ENCODE assay signal across 9 mouse cellular contexts in genomic region chr6:143114556-143114955, GRCm38 (mm10). TPM values are rescaled to one million over a fixed set of nuclear protein-coding genes. Genes with fewer than 3 reads are reported as not detected.
DNase-seq lines count a peak whose midpoint lies in the region; ATAC-seq and TF ChIP-seq lines count a peak whose summit lies in the region.
"Had no signal": no experiment of that assay in that cellular context is flagged by ENCODE, and none has a peak within 500 bp of the region (broad histone marks: within the 10 kb centered on the region; RNA-seq: fewer than 3 reads in every experiment).

No protein-coding gene starts in this region.

- H3K4me2 ChIP-seq in midbrain, embryonic 11.5 days = no peak overlapping the region
- no peak overlapping the region for H3K4me2 ChIP-seq in lung, postnatal 0 days (replicated peaks; ENCODE audit: low read depth, low read length)
- H3K4me2 ChIP-seq in forebrain, embryonic 16.5 days (ENCODE audit: low read length) = no peak overlapping the region
- H3K4me2 ChIP-seq: limb, embryonic 13.5 days had no signal

- no peak for TF ChIP-seq POLR2A in cortical plate, adult 2 months (IDR thresholded peaks at IDR 0.05; ENCODE audit: extremely low read depth, insufficient read depth, low read length)
- no peak for TF ChIP-seq POLR2A in thymus, adult 2 months (IDR thresholded peaks at IDR 0.05; ENCODE audit: control insufficient read depth, extremely low read depth, insufficient read depth, low read length, poor library complexity)

- no peak overlapping the region for H3K27ac ChIP-seq in midbrain, embryonic 11.5 days (ENCODE audit: low read depth, low read length)
- no peak overlapping the region for H3K27ac ChIP-seq in midbrain, embryonic 10.5 days (replicated peaks)
- no peak overlapping the region for H3K27ac ChIP-seq in cortical plate, adult 2 months (ENCODE audit: insufficient read depth, low read length)
- H3K27ac ChIP-seq in lung, postnatal 0 days (ENCODE audit: low read length) = no peak overlapping the region
- H3K27ac ChIP-seq in thymus, adult 2 months (ENCODE audit: control insufficient read depth, insufficient read depth, low read length) = peak overlapping the region; percentile 95
- no peak overlapping the region for H3K27ac ChIP-seq in forebrain, embryonic 16.5 days (ENCODE audit: low read length)
- H3K27ac ChIP-seq: limb, embryonic 13.5 days had no signal

- no peaks in the 10 kb centered on the region for H3K9me3 ChIP-seq in midbrain, embryonic 11.5 days (ENCODE audit: control insufficient read depth, low read length)
- peaks cover under 1% of the 10 kb centered on the region; the same call in 1 of the 2 replicates for H3K9me3 ChIP-seq in midbrain, embryonic 10.5 days (replicated peaks)
- H3K9me3 ChIP-seq in lung, postnatal 0 days (ENCODE audit: low read length) = no peaks in the 10 kb centered on the region
- H3K9me3 ChIP-seq in forebrain, embryonic 16.5 days (ENCODE audit: control insufficient read depth, low read length) = no peaks in the 10 kb centered on the region
- H3K9me3 ChIP-seq: limb, embryonic 13.5 days had no signal

- no peak for ATAC-seq in midbrain, embryonic 11.5 days (ENCODE audit: low FRiP score)
- peak; percentile 75 for ATAC-seq in lung, postnatal 0 days
- ATAC-seq in forebrain, embryonic 16.5 days = no peak

- H3K4me3 ChIP-seq in midbrain, embryonic 11.5 days (ENCODE audit: low read depth, low read length) = no peak overlapping the region
- H3K4me3 ChIP-seq in midbrain, embryonic 10.5 days = no peak overlapping the region
- no peak overlapping the region for H3K4me3 ChIP-seq in cortical plate, adult 2 months (ENCODE audit: insufficient read depth, low read length)
- no peak overlapping the region for H3K4me3 ChIP-seq in lung, postnatal 0 days (ENCODE audit: low read depth, low read length)
- H3K4me3 ChIP-seq in thymus, adult 2 months (ENCODE audit: control insufficient read depth, insufficient read depth, low read length) = peak overlapping the region; percentile 22
- no peak overlapping the region for H3K4me3 ChIP-seq in forebrain, embryonic 16.5 days (replicated peaks; ENCODE audit: low read length)
- H3K4me3 ChIP-seq: limb, embryonic 13.5 days had no signal

- TF ChIP-seq EP300 in lung, postnatal 0 days (IDR thresholded peaks at IDR 0.05) = no peak

- no peaks in the 10 kb centered on the region for H3K27me3 ChIP-seq in midbrain, embryonic 11.5 days (ENCODE audit: control insufficient read depth, insufficient read depth, low read length)
- H3K27me3 ChIP-seq in midbrain, embryonic 10.5 days (ENCODE audit: low read depth, poor library complexity, severe bottlenecking) = no peaks in the 10 kb centered on the region
- H3K27me3 ChIP-seq in lung, postnatal 0 days (replicated peaks; ENCODE audit: insufficient read depth, low read length) = no peaks in the 10 kb centered on the region
- H3K27me3 ChIP-seq in thymus, adult 2 months (ENCODE audit: control insufficient read depth, insufficient read depth, low read length) = no peaks in the 10 kb centered on the region
- no peaks in the 10 kb centered on the region for H3K27me3 ChIP-seq in forebrain, embryonic 16.5 days (replicated peaks; ENCODE audit: control insufficient read depth, insufficient read depth, low read length)
- H3K27me3 ChIP-seq: limb, embryonic 13.5 days had no signal

- 13% methylated on average over 2 of the region's 2 CpGs for WGBS in midbrain, embryonic 11.5 days
- WGBS in midbrain, embryonic 10.5 days = 17% methylated on average over 2 of the region's 2 CpGs
- 20% methylated on average over 2 of the region's 2 CpGs for whole genome bisulfite sequencing in lung, postnatal 0 days
- WGBS in thymus, adult 2 months = 0% methylated on average over 2 of the region's 2 CpGs
- WGBS in forebrain, embryonic 16.5 days = 11% methylated on average over 2 of the region's 2 CpGs

- H3K4me1 ChIP-seq in midbrain, embryonic 11.5 days (ENCODE audit: control insufficient read depth, insufficient read depth, low read length) = no peaks in the 10 kb centered on the region
- peaks cover 7% of the 10 kb centered on the region; the same call in 1 of the 2 replicates for H3K4me1 ChIP-seq in midbrain, embryonic 10.5 days
- H3K4me1 ChIP-seq in cortical plate, adult 2 months (ENCODE audit: control insufficient read depth, insufficient read depth, low read length) = no peaks in the 10 kb centered on the region
- H3K4me1 ChIP-seq in lung, postnatal 0 days (ENCODE audit: insufficient read depth, low read depth, low read length) = no peaks in the 10 kb centered on the region
- H3K4me1 ChIP-seq in thymus, adult 2 months (replicated peaks; ENCODE audit: control insufficient read depth, insufficient read depth, low read length) = peaks cover 60% of the 10 kb centered on the region
- H3K4me1 ChIP-seq in forebrain, embryonic 16.5 days (replicated peaks; ENCODE audit: control insufficient read depth, insufficient read depth, low read length) = no peaks in the 10 kb centered on the region
- H3K4me1 ChIP-seq: limb, embryonic 13.5 days had no signal

- TF ChIP-seq CTCF in cortical plate, adult 2 months (IDR thresholded peaks at IDR 0.05; ENCODE audit: extremely low read depth, insufficient read depth, low read length) = peak; percentile 9; the same call in 1 of the 2 replicates
- TF ChIP-seq CTCF in lung, postnatal 0 days (IDR thresholded peaks at IDR 0.05) = peak; percentile 55
- no peak for TF ChIP-seq CTCF in thymus, adult 2 months (IDR thresholded peaks at IDR 0.05; ENCODE audit: borderline replicate concordance, control insufficient read depth, extremely low read depth, insufficient read depth, low read length, poor library complexity)

- no peaks in the 10 kb centered on the region for H3K36me3 ChIP-seq in midbrain, embryonic 11.5 days (ENCODE audit: control insufficient read depth, insufficient read depth, low read length)
- H3K36me3 ChIP-seq in midbrain, embryonic 10.5 days = no peaks in the 10 kb centered on the region
- no peaks in the 10 kb centered on the region for H3K36me3 ChIP-seq in lung, postnatal 0 days (ENCODE audit: insufficient read depth, low read length)
- no peaks in the 10 kb centered on the region for H3K36me3 ChIP-seq in thymus, adult 2 months (ENCODE audit: control insufficient read depth, insufficient read depth, low read length)
- no peaks in the 10 kb centered on the region for H3K36me3 ChIP-seq in forebrain, embryonic 16.5 days (ENCODE audit: control insufficient read depth, insufficient read depth)
- H3K36me3 ChIP-seq: limb, embryonic 13.5 days had no signal

- H3K9ac ChIP-seq in midbrain, embryonic 11.5 days (ENCODE audit: low read length) = no peak overlapping the region
- no peak overlapping the region for H3K9ac ChIP-seq in lung, postnatal 0 days (replicated peaks; ENCODE audit: low read depth)
- no peak overlapping the region for H3K9ac ChIP-seq in forebrain, embryonic 16.5 days (replicated peaks; ENCODE audit: low read depth, low read length)
- H3K9ac ChIP-seq: limb, embryonic 13.5 days had no signal

- DNase-seq in midbrain, embryonic 11.5 days (ENCODE audit: low spot score, missing footprints) = peak; percentile 57
- DNase-seq in midbrain, embryonic 10.5 days (ENCODE audit: low spot score) = no peak
- DNase-seq in kidney, adult 18-20 months = peak; percentile 30
- peak; percentile 72 for DNase-seq in lung, postnatal 0 days (ENCODE audit: low spot score)
- DNase-seq in thymus, adult 2 months = peak; percentile 85
- DNase-seq in cerebellum, postnatal 14 days = no peak

RNA-seq across cellular contexts. Expression of gene C2cd5, which starts 14.6 kb away (rescaled TPM):
- 29.1 and 29.2 TPM in 2 replicates for polyA plus RNA-seq in midbrain, embryonic 11.5 days (2014; fragmentation: Nextera tagmentation; extraction: Ambion mirVana)
- 35.8 and 40.8 TPM in 2 replicates for polyA plus RNA-seq in midbrain, embryonic 10.5 days (2016; fragmentation: Nextera tagmentation; extraction: Ambion mirVana)
- 96.5 and 100 TPM in 2 replicates for polyA plus RNA-seq in cortical plate, adult 2 months (2012; rRNA removed)
- 8.7 and 9.0 TPM in 2 replicates for polyA plus RNA-seq in lung, postnatal 0 days (2015; fragmentation: Nextera tagmentation; extraction: Ambion mirVana)
- polyA plus RNA-seq in thymus, adult 2 months (2012; rRNA removed) = 34.9 and 36.2 TPM in 2 replicates
- polyA plus RNA-seq in forebrain, embryonic 16.5 days (2015; fragmentation: Nextera tagmentation; extraction: Ambion mirVana) = 43.3 and 53.4 TPM in 2 replicates

RNA-seq across cellular contexts. Expression of gene Etnk1, which starts 52.5 kb away (rescaled TPM):
- 30.7 and 32.3 TPM in 2 replicates for polyA plus RNA-seq in midbrain, embryonic 11.5 days (2014; fragmentation: Nextera tagmentation; extraction: Ambion mirVana)
- polyA plus RNA-seq in midbrain, embryonic 10.5 days (2016; fragmentation: Nextera tagmentation; extraction: Ambion mirVana) = 21.0 and 23.9 TPM in 2 replicates
- polyA plus RNA-seq in cortical plate, adult 2 months (2012; rRNA removed) = 172 and 174 TPM in 2 replicates
- polyA plus RNA-seq in lung, postnatal 0 days (2015; fragmentation: Nextera tagmentation; extraction: Ambion mirVana) = 11.1 and 12.6 TPM in 2 replicates
- 113 and 166 TPM in 2 replicates for polyA plus RNA-seq in thymus, adult 2 months (2012; rRNA removed)
- 38.1 and 40.4 TPM in 2 replicates for polyA plus RNA-seq in forebrain, embryonic 16.5 days (2015; fragmentation: Nextera tagmentation; extraction: Ambion mirVana)

Comparison
In these comparisons a context has a peak if more than half of its experiments do, and no peak if none do; other contexts are left out.
1. DNase-seq: peak in midbrain, embryonic 11.5 days (single experiment), kidney, adult 18-20 months (single experiment), lung, postnatal 0 days (single experiment) and thymus, adult 2 months (single experiment); none in midbrain, embryonic 10.5 days (single experiment) and cerebellum, postnatal 14 days (0 of 2).